In genomic region chr9:96415873-96416570, GRCm38 (mm10) we compare ENCODE assay signal across 9 mouse cellular contexts. TPM values are rescaled to one million over a fixed set of nuclear protein-coding genes. Genes with fewer than 3 reads are reported as not detected.
DNase-seq lines count a peak whose midpoint lies in the region; ATAC-seq and TF ChIP-seq lines count a peak whose summit lies in the region.
"Had no signal": no experiment of that assay in that cellular context is flagged by ENCODE, and none has a peak within 500 bp of the region (broad histone marks: within the 10 kb centered on the region; RNA-seq: fewer than 3 reads in every experiment).

No protein-coding gene starts in this region.

- H3K9me3 ChIP-seq in heart, embryonic 13.5 days, result no peaks in the 10 kb centered on the region

- H3K9ac ChIP-seq in heart, embryonic 13.5 days, result no peak overlapping the region
- H3K9ac ChIP-seq: forebrain, postnatal 0 days had no signal

- no peak overlapping the region for H3K4me3 ChIP-seq in heart, embryonic 13.5 days
- H3K4me3 ChIP-seq in bone marrow macrophage, adult 2 months (ENCODE audit: insufficient read depth, low read length), result no peak overlapping the region

- DNase-seq in heart, postnatal 4 days, result no peak
- DNase-seq in CD4-positive, CD25-positive, alpha-beta regulatory T cell, adult 2 months (ENCODE audit: low read depth, low spot score), result peak; percentile 47
- DNase-seq in MN1 (ENCODE audit: low spot score), result no peak
- no peak for DNase-seq in kidney, adult 8-10 months
- DNase-seq: forebrain, postnatal 0 days had no signal

- H3K4me1 ChIP-seq in heart, embryonic 13.5 days, result peaks cover 14% of the 10 kb centered on the region
- peaks cover 21% of the 10 kb centered on the region for H3K4me1 ChIP-seq in bone marrow macrophage, adult 2 months (ENCODE audit: control insufficient read depth, insufficient read depth, low read length)

- 0 out of 2 replicates have a peak overlapping the region, but pooled peaks have one; percentile 25 for H3K27ac ChIP-seq in heart, embryonic 13.5 days (replicated peaks)
- peak overlapping the region; percentile 76 for H3K27ac ChIP-seq in bone marrow macrophage, adult 2 months (ENCODE audit: insufficient read depth, low read depth, low read length)

- TF ChIP-seq CTCF in bone marrow macrophage, adult 2 months (IDR thresholded peaks at IDR 0.05; ENCODE audit: low read depth, low read length), result no peak

- ATAC-seq in heart, embryonic 13.5 days (ENCODE audit: extremely low read depth, insufficient number of reproducible peaks, low FRiP score, low TSS enrichment), result no peak
- peak; percentile 68 for ATAC-seq in megakaryocyte, adult 5-6 weeks (ENCODE audit: poor library complexity, severe bottlenecking)
- no peak for ATAC-seq in erythroblast, adult 5-6 weeks (replicated peaks; ENCODE audit: low FRiP score, poor library complexity, severe bottlenecking)
- ATAC-seq: forebrain, postnatal 0 days had no signal

- no peaks in the 10 kb centered on the region for H3K27me3 ChIP-seq in heart, embryonic 13.5 days (replicated peaks)

- H3K36me3 ChIP-seq in heart, embryonic 13.5 days, result no peaks in the 10 kb centered on the region

- no peak overlapping the region for H3K4me2 ChIP-seq in heart, embryonic 13.5 days

- TF ChIP-seq POLR2A in bone marrow macrophage, adult 2 months (IDR thresholded peaks at IDR 0.05; ENCODE audit: borderline replicate concordance, low read depth, low read length), result no peak

- WGBS in heart, embryonic 13.5 days, result 39% methylated on average over 5 of the region's 5 CpGs

RNA-seq across cellular contexts. Expression of gene Atp1b3, which starts 51.8 kb away (rescaled TPM):
- polyA plus RNA-seq in heart, embryonic 13.5 days (2015; fragmentation: Nextera tagmentation; extraction: Ambion mirVana), result 130 and 141 TPM in 2 replicates
- 10 to 100 TPM; 77.6 to 81.1 TPM for total RNA-seq in heart, postnatal 4 days (2021)
- 222 and 227 TPM in 2 replicates for polyA plus RNA-seq in bone marrow macrophage, adult 2 months (2012; ENCODE audit: insufficient read depth, insufficient read length, missing spikeins)
- 226 and 247 TPM in 2 replicates for total RNA-seq in megakaryocyte, adult 5-6 weeks (2015)
- total RNA-seq in megakaryocyte, adult 5-6 weeks (2017), result 120 and 135 TPM in 2 replicates
- 55.0 and 62.6 TPM in 2 replicates for total RNA-seq in erythroblast, adult 5-6 weeks (2015; ENCODE audit: low replicate concordance)
- total RNA-seq in erythroblast, adult 5-6 weeks (2017; ENCODE audit: low replicate concordance), result 44.9 and 64.3 TPM in 2 replicates
